Mouse (Mus musculus): ENCODE measurements around the gene Ppara. TPM values are rescaled to one million over a fixed set of nuclear protein-coding genes. Genes with fewer than 3 reads are reported as not detected.

The Ppara gene
- 18.2 and 19.5 TPM in 2 replicates for polyA plus RNA-seq (2015; fragmentation: Nextera tagmentation; extraction: Ambion mirVana)

- Histone ChIP-seq H3K9ac (peak within 1 kb of the TSS; percentile 71), H3K27me3 (replicated peaks) (peaks cover 19% of the 10 kb centered on the region), H3K27ac (peak within 1 kb of the TSS; percentile 27; the same call in 1 of the 2 replicates), H3K9me3 (no peaks in the 10 kb centered on the region), H3K4me1 (replicated peaks) (0 out of 2 replicates have a peak, but pooled peaks cover 10% of the 10 kb centered on the region), H3K4me3 (replicated peaks) (peak within 1 kb of the TSS; percentile 81), H3K4me2 (replicated peaks) (peak within 1 kb of the TSS; percentile 92), H3K36me3 (no peaks in the 10 kb centered on the region)
- peak; percentile 64 for ATAC-seq
- WGBS: 7% methylated on average over 28 of the region's 28 CpGs
Measured at GRCm38 (mm10) chr15:85734571-85735033, at the start of gene Ppara. TSS of gene Ppara (plus strand) at chr15:85734983.

- Histone ChIP-seq H3K4me3 (replicated peaks) (no peak overlapping the region), H3K36me3 (peaks cover 2% of the 10 kb centered on the region; the same call in 1 of the 2 replicates), H3K4me2 (replicated peaks) (no peak overlapping the region), H3K9ac (no peak overlapping the region), H3K27me3 (replicated peaks) (no peaks in the 10 kb centered on the region), H3K4me1 (replicated peaks) (peaks cover 32% of the 10 kb centered on the region), H3K27ac (peak overlapping the region; percentile 81), H3K9me3 (no peaks in the 10 kb centered on the region)
- WGBS: 54% methylated on average over 11 of the region's 11 CpGs
- ATAC-seq: peak; percentile 87
Measured at GRCm38 (mm10) chr15:85686641-85687395, 48.0 kb upstream of the Ppara start.

GRCm38 (mm10) chr15:85687630-85688410, 47.0 kb upstream of the Ppara start:
- H3K4me1 ChIP-seq (replicated peaks): peaks cover 32% of the 10 kb centered on the region
- H3K4me2 ChIP-seq (replicated peaks): no peak overlapping the region
- no peaks in the 10 kb centered on the region for H3K27me3 ChIP-seq (replicated peaks)
- no peak overlapping the region for H3K4me3 ChIP-seq (replicated peaks)
- no peak for ATAC-seq
- 68% methylated on average over 15 of the region's 15 CpGs for WGBS
- H3K9ac ChIP-seq: no peak overlapping the region
- peaks cover 2% of the 10 kb centered on the region; the same call in 1 of the 2 replicates for H3K36me3 ChIP-seq
- no peaks in the 10 kb centered on the region for H3K9me3 ChIP-seq
- peak overlapping the region; percentile 81 for H3K27ac ChIP-seq

- 79% methylated on average over 6 of the region's 6 CpGs for WGBS
- no peaks in the 10 kb centered on the region for H3K9me3 ChIP-seq
- H3K27me3 ChIP-seq (replicated peaks): no peaks in the 10 kb centered on the region
- H3K4me3 ChIP-seq (replicated peaks): no peak overlapping the region
- H3K36me3 ChIP-seq: peaks cover 5% of the 10 kb centered on the region; the same call in 1 of the 2 replicates
- H3K9ac ChIP-seq: no peak overlapping the region
- H3K4me2 ChIP-seq (replicated peaks): no peak overlapping the region
- ATAC-seq: no peak
- peaks cover 32% of the 10 kb centered on the region for H3K4me1 ChIP-seq (replicated peaks)
- no peak overlapping the region for H3K27ac ChIP-seq
Measured at GRCm38 (mm10) chr15:85688734-85689133, 46.0 kb upstream of the Ppara start.

- peaks cover 32% of the 10 kb centered on the region for H3K4me1 ChIP-seq (replicated peaks)
- WGBS: 90% methylated on average over 6 of the region's 6 CpGs
- no peaks in the 10 kb centered on the region for H3K9me3 ChIP-seq
- no peak for ATAC-seq
- no peak overlapping the region for H3K4me2 ChIP-seq (replicated peaks)
- H3K27me3 ChIP-seq (replicated peaks): no peaks in the 10 kb centered on the region
- H3K4me3 ChIP-seq (replicated peaks): no peak overlapping the region
- no peak overlapping the region for H3K27ac ChIP-seq
- peaks cover 12% of the 10 kb centered on the region for H3K36me3 ChIP-seq
- no peak overlapping the region for H3K9ac ChIP-seq
Measured at GRCm38 (mm10) chr15:85689523-85689922, 45.3 kb upstream of the Ppara start.

- Histone ChIP-seq H3K27ac (no peak overlapping the region), H3K9ac (no peak overlapping the region), H3K27me3 (replicated peaks) (no peaks in the 10 kb centered on the region), H3K9me3 (no peaks in the 10 kb centered on the region), H3K4me3 (replicated peaks) (no peak overlapping the region), H3K36me3 (peaks cover 12% of the 10 kb centered on the region), H3K4me2 (replicated peaks) (no peak overlapping the region), H3K4me1 (replicated peaks) (peaks cover 30% of the 10 kb centered on the region)
- ATAC-seq: no peak
- 92% methylated on average over 6 of the region's 6 CpGs for WGBS
Measured at GRCm38 (mm10) chr15:85690058-85690457, 44.7 kb upstream of the Ppara start.

GRCm38 (mm10) chr15:85690875-85691274, 43.9 kb upstream of the Ppara start:
- Histone ChIP-seq H3K27me3 (replicated peaks) (no peaks in the 10 kb centered on the region), H3K9me3 (no peaks in the 10 kb centered on the region), H3K4me3 (replicated peaks) (no peak overlapping the region), H3K9ac (no peak overlapping the region), H3K27ac (no peak overlapping the region), H3K4me2 (replicated peaks) (no peak overlapping the region), H3K36me3 (peaks cover 12% of the 10 kb centered on the region), H3K4me1 (replicated peaks) (peaks cover 23% of the 10 kb centered on the region)
- WGBS: 92% methylated on average over 5 of the region's 5 CpGs
- ATAC-seq: no peak

GRCm38 (mm10) chr15:85693115-85693514, 41.7 kb upstream of the Ppara start:
- Histone ChIP-seq H3K9ac (no peak overlapping the region), H3K27ac (no peak overlapping the region), H3K4me2 (replicated peaks) (no peak overlapping the region), H3K4me3 (replicated peaks) (no peak overlapping the region), H3K36me3 (peaks cover 12% of the 10 kb centered on the region), H3K27me3 (replicated peaks) (no peaks in the 10 kb centered on the region), H3K9me3 (no peaks in the 10 kb centered on the region), H3K4me1 (replicated peaks) (peaks cover 2% of the 10 kb centered on the region; the same call in 1 of the 2 replicates)
- WGBS: 84% methylated on average over 3 of the region's 3 CpGs
- no peak for ATAC-seq

GRCm38 (mm10) chr15:85693819-85694218, 41.0 kb upstream of the Ppara start:
- Histone ChIP-seq H3K4me2 (replicated peaks) (no peak overlapping the region), H3K4me1 (replicated peaks) (no peaks in the 10 kb centered on the region), H3K9me3 (no peaks in the 10 kb centered on the region), H3K27ac (no peak overlapping the region), H3K36me3 (peaks cover 12% of the 10 kb centered on the region), H3K4me3 (replicated peaks) (no peak overlapping the region), H3K27me3 (replicated peaks) (no peaks in the 10 kb centered on the region), H3K9ac (no peak overlapping the region)
- WGBS: 78% methylated on average over 2 of the region's 2 CpGs
- ATAC-seq: no peak

GRCm38 (mm10) chr15:85694379-85694778, 40.4 kb upstream of the Ppara start:
- no peaks in the 10 kb centered on the region for H3K4me1 ChIP-seq (replicated peaks)
- no peak overlapping the region for H3K9ac ChIP-seq
- WGBS: 82% methylated on average over 1 of the region's 1 CpGs
- no peak overlapping the region for H3K4me3 ChIP-seq (replicated peaks)
- H3K27me3 ChIP-seq (replicated peaks): no peaks in the 10 kb centered on the region
- no peaks in the 10 kb centered on the region for H3K9me3 ChIP-seq
- no peak for ATAC-seq
- H3K4me2 ChIP-seq (replicated peaks): no peak overlapping the region
- no peak overlapping the region for H3K27ac ChIP-seq
- peaks cover 15% of the 10 kb centered on the region for H3K36me3 ChIP-seq

GRCm38 (mm10) chr15:85695304-85695703, 39.5 kb upstream of the Ppara start:
- Histone ChIP-seq H3K4me2 (replicated peaks) (no peak overlapping the region), H3K4me1 (replicated peaks) (no peaks in the 10 kb centered on the region), H3K36me3 (peaks cover 21% of the 10 kb centered on the region), H3K27me3 (replicated peaks) (no peaks in the 10 kb centered on the region), H3K27ac (no peak overlapping the region), H3K4me3 (replicated peaks) (no peak overlapping the region), H3K9me3 (no peaks in the 10 kb centered on the region), H3K9ac (no peak overlapping the region)
- no peak for ATAC-seq
- WGBS: 90% methylated on average over 4 of the region's 4 CpGs

- H3K9me3 ChIP-seq: no peaks in the 10 kb centered on the region
- no peak overlapping the region for H3K9ac ChIP-seq
- H3K4me1 ChIP-seq (replicated peaks): 0 out of 2 replicates have a peak, but pooled peaks cover 3% of the 10 kb centered on the region
- no peak overlapping the region for H3K27ac ChIP-seq
- 84% methylated on average over 14 of the region's 14 CpGs for WGBS
- no peak for ATAC-seq
- H3K36me3 ChIP-seq: peaks cover 24% of the 10 kb centered on the region
- H3K4me3 ChIP-seq (replicated peaks): no peak overlapping the region
- no peaks in the 10 kb centered on the region for H3K27me3 ChIP-seq (replicated peaks)
- no peak overlapping the region for H3K4me2 ChIP-seq (replicated peaks)
Measured at GRCm38 (mm10) chr15:85698345-85699034, 36.3 kb upstream of the Ppara start.

Data from intestine, embryonic 15.5 days (tissue).